Mouse (Mus musculus) intestine, embryonic 15.5 days (tissue): ENCODE measurements around the gene Cers5. TPM values are rescaled to one million over a fixed set of nuclear protein-coding genes. Genes with fewer than 3 reads are reported as not detected.
A peak's percentile ranks its signal among the peaks of the same experiment; 100 is the strongest.

Experiments used
- ATAC-seq: fragments of 200-750 bp; cut with Nextera tagmentation; 2 replicates; pipeline ENCODE4 v1.8.0; 2017; ENCODE audit warnings: moderate TSS enrichment, moderate library complexity
- H3K27ac ChIP-seq: fragments of 300-500 bp; sonication (generic); 2 replicates; pipeline ENCODE4 v1.5.1; 2015; ENCODE audit warnings: mild to moderate bottlenecking, inconsistent platforms
- H3K27me3 ChIP-seq: fragments of 300-500 bp; sonication (generic); replicated peaks from 2 replicates; pipeline ENCODE4 v1.6.1; 2015; ENCODE audit warnings: inconsistent platforms
- H3K36me3 ChIP-seq: fragments of 300-500 bp; sonication (generic); 2 replicates; pipeline ENCODE4 v1.6.1; 2015; ENCODE audit warnings: inconsistent platforms
- H3K4me1 ChIP-seq: fragments of 300-500 bp; sonication (generic); replicated peaks from 2 replicates; pipeline ENCODE4 v1.6.1; 2015; ENCODE audit warnings: inconsistent platforms
- H3K4me2 ChIP-seq: fragments of 300-500 bp; sonication (generic); replicated peaks from 2 replicates; pipeline ENCODE4 v1.6.1; 2015; ENCODE audit warnings: mild to moderate bottlenecking, inconsistent platforms
- H3K4me3 ChIP-seq: fragments of 300-500 bp; sonication (generic); replicated peaks from 2 replicates; pipeline ENCODE4 v1.5.1; 2015; ENCODE audit warnings: inconsistent platforms
- H3K9ac ChIP-seq: fragments of 300-500 bp; sonication (generic); 2 replicates; pipeline ENCODE4 v1.6.1; 2015; ENCODE audit warnings: inconsistent platforms
- H3K9me3 ChIP-seq: fragments of 300-500 bp; sonication (generic); 2 replicates; pipeline ENCODE4 v1.6.1; 2016; ENCODE audit warnings: inconsistent platforms
- WGBS: fragments of 180-500 bp; shearing (Covaris S2); methylation state at CpG from one replicate; pipeline ENCODE4 v1.1.7; 2015; 5-methylcytosine and 5-hydroxymethylcytosine counted together
- polyA plus RNA-seq: library from polyadenylated mRNA; unstranded; fragments of >200 nt; fragmentation: Nextera tagmentation; extraction: Ambion mirVana; gene quantifications from 2 replicates; pipeline ENCODE4 v1.2.1, GENCODE M21; 2015

Cers5 gene
- polyA plus RNA-seq, 1 experiment from 2014 or later: 49.5 TPM

DNA sequence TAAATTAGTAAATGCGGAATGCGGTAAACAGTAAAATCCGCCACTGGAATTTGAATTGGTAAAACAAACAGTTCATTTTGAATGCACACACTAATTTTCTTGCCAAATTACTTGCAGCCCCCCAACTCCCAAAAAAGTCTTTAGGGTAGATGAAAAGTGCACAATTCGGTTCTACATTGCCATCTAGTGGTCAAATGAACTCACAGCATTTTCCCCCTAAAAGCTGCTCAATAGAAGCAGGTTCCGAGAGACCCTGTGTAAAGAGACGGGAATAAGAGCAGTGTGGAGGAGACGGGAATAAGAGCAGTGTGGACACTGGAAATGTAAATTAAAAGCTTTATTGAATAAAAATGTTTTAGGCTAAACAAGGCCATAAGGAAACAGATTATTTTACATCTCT lies 5.5 kb upstream of the Cers5 start:
- Histone ChIP-seq H3K27me3 (no peaks in the 10 kb centered on the region), H3K4me2 (no peak overlapping the region), H3K27ac (no peak overlapping the region), H3K9ac (no peak overlapping the region), H3K4me3 (no peak overlapping the region), H3K4me1 (0 out of 2 replicates have a peak, but pooled peaks cover under 1% of the 10 kb centered on the region), H3K36me3 (peaks cover 28% of the 10 kb centered on the region), H3K9me3 (no peaks in the 10 kb centered on the region)
- no peak for ATAC-seq
- WGBS: 35% methylated on average over 7 of the region's 7 CpGs

DNA sequence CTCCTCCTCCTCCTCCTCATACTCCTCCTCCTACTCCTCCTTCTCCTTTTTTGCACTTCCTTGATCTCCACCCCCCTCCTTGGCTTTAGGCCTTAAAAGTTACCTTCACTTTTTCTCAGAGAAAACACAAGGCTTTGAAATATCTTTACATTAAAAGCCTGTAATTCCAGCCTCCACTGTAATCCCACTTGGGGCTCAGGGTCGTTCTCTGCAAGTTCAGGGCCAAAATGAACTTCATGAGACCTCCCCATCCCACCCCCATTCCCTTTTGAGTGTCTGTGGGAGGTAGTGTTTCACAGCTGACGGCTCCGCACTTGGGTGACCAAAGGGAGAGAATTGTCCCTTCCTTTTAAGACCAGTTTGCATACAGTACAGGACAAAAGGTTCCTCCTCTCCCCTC lies 240 bp upstream of the Cers5 start:
- Histone ChIP-seq H3K27me3 (no peaks in the 10 kb centered on the region), H3K36me3 (no peaks in the 10 kb centered on the region; the same call in 1 of the 2 replicates), H3K9ac (no peak overlapping the region), H3K4me1 (0 out of 2 replicates have a peak, but pooled peaks cover 5% of the 10 kb centered on the region), H3K4me3 (no peak overlapping the region), H3K9me3 (no peaks in the 10 kb centered on the region), H3K27ac (peak overlapping the region; percentile 62), H3K4me2 (peak overlapping the region; percentile 86)
- WGBS: 32% methylated on average over 3 of the region's 3 CpGs
- ATAC-seq: no peak

DNA sequence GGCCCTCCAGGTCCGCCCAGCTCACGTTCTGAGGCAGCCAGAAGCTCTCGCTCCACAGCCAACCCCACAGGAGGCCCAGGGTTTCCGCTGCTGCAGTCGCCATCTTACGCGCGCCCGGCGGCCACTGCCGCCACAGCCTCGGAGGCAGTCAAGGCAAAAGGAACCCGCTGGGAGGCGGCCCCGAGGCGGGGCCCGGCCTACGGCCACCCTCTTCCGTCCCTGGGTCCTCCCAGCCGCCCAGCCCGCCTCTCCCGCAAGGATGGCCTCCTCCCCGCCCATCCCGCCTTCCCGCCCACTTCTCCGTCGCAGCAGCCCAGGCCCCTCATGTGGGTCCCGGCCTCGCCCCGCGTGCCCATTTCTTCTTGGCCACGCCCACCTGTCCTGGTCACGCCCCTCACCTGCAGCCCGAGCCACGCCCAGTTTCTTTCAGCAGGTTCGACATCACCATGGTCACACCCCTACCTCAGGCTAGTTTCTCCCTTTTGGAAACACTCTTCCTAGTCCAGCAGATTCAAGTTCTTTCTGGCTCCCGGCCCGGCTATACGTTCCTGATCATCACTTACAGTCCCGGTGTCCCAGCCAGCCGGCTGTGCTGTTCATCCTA lies 306 bp downstream of the Cers5 start:
- peak overlapping the region; percentile 87 for H3K9ac ChIP-seq
- H3K36me3 ChIP-seq: no peaks in the 10 kb centered on the region
- no peaks in the 10 kb centered on the region for H3K27me3 ChIP-seq
- under 1% methylated on average over 40 of the region's 41 CpGs for WGBS
- no peaks in the 10 kb centered on the region for H3K9me3 ChIP-seq
- peak overlapping the region; percentile 86 for H3K4me2 ChIP-seq
- H3K4me1 ChIP-seq: 0 out of 2 replicates have a peak, but pooled peaks cover 5% of the 10 kb centered on the region
- peak overlapping the region; percentile 95 for H3K27ac ChIP-seq
- ATAC-seq: peak; percentile 98
- H3K4me3 ChIP-seq: peak overlapping the region; percentile 89

DNA sequence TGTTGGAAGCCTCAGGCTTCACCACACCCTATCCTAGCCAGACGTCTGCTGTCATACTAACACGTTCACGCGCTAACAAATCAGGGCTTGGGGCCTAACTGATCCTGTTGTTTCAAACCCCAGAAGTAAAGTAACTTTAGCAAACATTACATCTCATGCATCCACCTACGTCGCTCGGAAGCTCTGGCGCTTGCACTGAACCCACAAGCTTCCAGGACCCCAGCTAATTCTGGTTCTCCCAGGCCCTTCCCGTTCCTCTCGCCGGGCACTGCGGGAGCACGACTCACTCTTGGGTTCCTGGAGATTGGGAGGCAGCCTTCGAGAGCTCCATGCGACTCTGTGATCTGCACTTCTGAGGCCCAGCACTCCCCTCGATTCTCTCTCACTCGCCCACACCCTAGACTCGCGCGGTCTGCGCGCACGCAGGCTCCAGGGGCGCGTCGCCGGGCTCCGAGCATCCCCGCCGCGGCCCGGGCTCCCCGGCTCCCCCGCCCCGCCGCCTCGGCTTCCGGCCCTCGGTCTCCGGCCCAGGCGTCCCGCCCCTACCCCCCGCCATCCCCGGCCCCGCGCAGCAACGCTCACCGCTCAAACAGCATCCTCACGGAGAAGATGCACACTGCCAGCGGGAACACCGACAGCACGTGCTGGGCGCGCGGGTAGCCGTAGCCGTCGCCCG lies 946 bp downstream of the Cers5 start:
- H3K9ac ChIP-seq: peak overlapping the region; percentile 87
- no peaks in the 10 kb centered on the region for H3K27me3 ChIP-seq
- peak overlapping the region; percentile 89 for H3K4me3 ChIP-seq
- under 1% methylated on average over 59 of the region's 59 CpGs for whole genome bisulfite sequencing
- peak overlapping the region; percentile 86 for H3K4me2 ChIP-seq
- H3K36me3 ChIP-seq: no peaks in the 10 kb centered on the region
- peak overlapping the region; percentile 95 for H3K27ac ChIP-seq
- H3K9me3 ChIP-seq: no peaks in the 10 kb centered on the region
- H3K4me1 ChIP-seq: 0 out of 2 replicates have a peak, but pooled peaks cover 5% of the 10 kb centered on the region
- ATAC-seq: peak; percentile 73

DNA sequence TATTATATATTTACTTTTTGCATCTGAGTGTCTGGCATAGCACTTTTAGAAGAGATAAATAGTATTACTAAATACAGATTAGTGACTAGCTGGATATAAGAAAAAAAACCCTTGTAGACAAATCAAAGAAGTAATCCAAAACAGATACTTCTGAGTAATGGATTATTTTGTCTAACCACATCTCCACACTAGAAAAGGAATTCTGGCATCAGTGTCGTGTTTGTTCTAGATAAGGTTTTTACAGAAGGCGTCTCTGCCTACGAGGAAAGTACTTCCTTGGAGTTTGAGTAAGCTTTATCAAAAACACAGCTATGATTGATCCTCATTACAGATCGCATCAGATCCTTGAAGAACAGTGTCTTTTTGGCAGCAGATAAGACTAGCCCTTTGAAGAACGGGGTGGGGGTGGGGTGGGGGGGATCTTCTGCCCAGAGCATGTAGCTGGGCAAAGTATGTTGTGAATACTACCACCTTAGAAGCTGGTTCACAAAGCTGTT lies 1.6 kb downstream of the Cers5 start:
- ATAC-seq: no peak
- peak overlapping the region; percentile 86 for H3K4me2 ChIP-seq
- H3K27me3 ChIP-seq: no peaks in the 10 kb centered on the region
- peak overlapping the region; percentile 89 for H3K4me3 ChIP-seq
- 0 out of 2 replicates have a peak overlapping the region, but pooled peaks have one; percentile 95 for H3K27ac ChIP-seq
- 0 out of 2 replicates have a peak, but pooled peaks cover 5% of the 10 kb centered on the region for H3K4me1 ChIP-seq
- H3K9me3 ChIP-seq: no peaks in the 10 kb centered on the region
- peak overlapping the region; percentile 87 for H3K9ac ChIP-seq
- no peaks in the 10 kb centered on the region for H3K36me3 ChIP-seq
- 10% methylated on average over 5 of the region's 5 CpGs for WGBS

DNA sequence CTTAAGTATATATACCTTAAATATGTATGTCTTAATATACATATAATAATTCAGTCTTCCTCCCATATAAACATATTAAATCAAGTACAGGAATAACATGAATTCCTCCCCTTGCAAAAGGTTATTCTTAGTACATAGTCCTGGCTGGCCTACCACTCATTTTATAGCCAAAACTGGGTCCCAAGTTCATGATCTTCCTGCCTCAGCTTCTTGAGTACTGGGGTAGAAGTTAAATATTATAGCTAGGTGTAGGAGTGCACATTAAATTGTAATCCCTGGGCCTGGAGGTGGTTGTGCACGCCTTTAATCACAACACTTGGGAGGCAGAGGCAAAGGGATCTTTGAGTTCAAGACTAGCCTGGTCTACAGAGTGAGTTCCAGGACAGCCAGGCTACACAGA lies 3.9 kb downstream of the Cers5 start:
- Histone ChIP-seq H3K9ac (no peak overlapping the region), H3K27me3 (no peaks in the 10 kb centered on the region), H3K4me2 (no peak overlapping the region), H3K27ac (no peak overlapping the region), H3K4me1 (0 out of 2 replicates have a peak, but pooled peaks cover 5% of the 10 kb centered on the region), H3K9me3 (no peaks in the 10 kb centered on the region), H3K36me3 (0 out of 2 replicates have a peak, but pooled peaks cover 3% of the 10 kb centered on the region), H3K4me3 (no peak overlapping the region)
- 84% methylated on average over 1 of the region's 1 CpGs for WGBS
- no peak for ATAC-seq

DNA sequence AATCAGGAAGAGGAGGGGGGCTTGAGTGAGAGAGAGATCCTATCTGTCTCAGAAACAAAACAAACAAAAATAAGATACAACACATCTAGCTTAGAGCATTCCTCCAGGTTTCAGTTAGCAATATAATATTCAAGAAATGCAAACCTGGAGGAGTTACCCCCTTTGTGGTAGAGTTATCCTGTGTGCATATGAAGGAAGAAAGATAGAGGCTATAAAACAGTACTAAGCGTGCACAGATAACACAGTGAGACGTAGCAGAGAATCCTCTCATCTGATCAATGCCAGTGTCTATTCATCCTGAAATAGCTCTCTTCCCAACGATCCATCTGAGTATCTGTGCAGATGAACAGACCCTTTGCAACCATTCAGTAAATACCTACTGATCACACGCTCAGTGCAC lies 5.2 kb downstream of the Cers5 start:
- ATAC-seq: no peak
- Histone ChIP-seq H3K4me1 (0 out of 2 replicates have a peak, but pooled peaks cover 2% of the 10 kb centered on the region), H3K9me3 (no peaks in the 10 kb centered on the region), H3K4me3 (no peak overlapping the region), H3K4me2 (no peak overlapping the region), H3K36me3 (0 out of 2 replicates have a peak, but pooled peaks cover 3% of the 10 kb centered on the region), H3K9ac (no peak overlapping the region), H3K27me3 (no peaks in the 10 kb centered on the region), H3K27ac (no peak overlapping the region)
- WGBS: 75% methylated on average over 4 of the region's 4 CpGs

DNA sequence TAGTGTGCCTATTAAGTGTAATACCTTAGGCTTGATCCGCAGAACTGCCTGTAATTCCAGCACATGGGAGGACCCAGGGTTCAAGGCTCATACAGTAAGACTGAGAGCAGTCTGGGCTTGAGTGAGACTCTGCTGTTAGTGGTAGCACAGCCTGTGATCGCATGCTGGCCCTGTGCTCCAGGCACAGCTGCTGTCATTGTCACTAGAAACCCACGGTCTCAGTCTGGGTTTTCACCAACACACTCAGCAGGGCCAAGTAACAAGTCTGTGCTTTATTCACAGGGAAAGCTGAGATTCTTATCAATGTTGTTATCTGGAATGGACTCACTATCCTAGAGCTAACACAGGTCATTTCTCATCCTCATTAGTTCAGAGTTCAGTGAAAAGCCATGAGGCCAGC lies 18.5 kb downstream of the Cers5 start:
- 81% methylated on average over 3 of the region's 3 CpGs for WGBS

DNA sequence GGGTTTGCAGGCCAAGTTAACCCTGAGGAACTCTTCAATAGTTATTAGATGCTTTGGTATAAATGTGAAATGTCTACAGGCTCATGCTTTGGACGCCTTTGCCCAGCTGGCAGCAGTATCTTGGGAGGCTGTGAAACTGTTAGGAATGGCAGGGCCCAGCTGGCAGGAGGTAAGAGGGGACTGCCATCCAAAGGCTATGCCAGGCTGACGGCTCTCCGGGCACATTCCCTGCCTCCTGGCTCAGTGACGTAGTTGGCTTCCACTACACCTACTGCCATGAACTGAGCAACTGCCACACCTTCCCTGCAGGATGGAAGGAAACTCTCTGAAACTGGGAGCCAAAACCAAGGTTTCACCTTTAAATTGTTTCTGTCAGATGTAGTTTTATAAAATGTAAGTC lies 32.5 kb downstream of the Cers5 start:
- no peak overlapping the region for H3K4me2 ChIP-seq
- 94% methylated on average over 4 of the region's 4 CpGs for WGBS

More for the DNA sequence above, 18.5 kb downstream of the Cers5 start:
- Histone ChIP-seq H3K36me3 (no peaks in the 10 kb centered on the region), H3K9ac (no peak overlapping the region), H3K9me3 (no peaks in the 10 kb centered on the region), H3K4me3 (no peak overlapping the region), H3K27ac (no peak overlapping the region), H3K4me1 (0 out of 2 replicates have a peak, but pooled peaks cover 5% of the 10 kb centered on the region), H3K27me3 (no peaks in the 10 kb centered on the region), H3K4me2 (no peak overlapping the region)
- no peak for ATAC-seq

DNA sequence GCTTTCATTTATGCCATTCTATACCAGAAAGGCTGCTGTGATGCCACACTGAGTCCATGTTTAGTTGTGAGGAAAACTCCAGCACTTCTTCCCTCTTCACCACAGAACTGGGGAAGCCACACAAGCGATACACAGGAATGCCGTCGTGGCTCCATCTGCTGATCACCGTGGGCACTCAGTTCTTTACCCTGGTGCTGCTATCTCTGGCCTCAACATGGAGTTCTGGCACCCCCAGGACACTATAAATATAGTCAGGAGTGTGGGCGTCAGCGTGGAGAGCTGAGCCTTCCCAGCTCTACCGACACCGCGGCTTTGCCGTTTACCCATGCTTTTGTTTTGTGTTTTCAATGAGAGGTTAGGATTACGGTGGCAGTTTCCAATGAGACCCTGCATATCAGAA lies 36.0 kb downstream of the Cers5 start:
- H3K27ac ChIP-seq: no peak overlapping the region
- no peaks in the 10 kb centered on the region for H3K27me3 ChIP-seq
- no peak overlapping the region for H3K4me2 ChIP-seq
- no peak for ATAC-seq
- H3K4me1 ChIP-seq: no peaks in the 10 kb centered on the region
- H3K9ac ChIP-seq: no peak overlapping the region
- WGBS: 87% methylated on average over 11 of the region's 11 CpGs
- H3K36me3 ChIP-seq: peaks cover 27% of the 10 kb centered on the region
- H3K4me3 ChIP-seq: no peak overlapping the region
- no peaks in the 10 kb centered on the region for H3K9me3 ChIP-seq

More for the DNA sequence above, 32.5 kb downstream of the Cers5 start:
- no peak for ATAC-seq
- no peak overlapping the region for H3K9ac ChIP-seq
- H3K9me3 ChIP-seq: no peaks in the 10 kb centered on the region
- H3K4me1 ChIP-seq: no peaks in the 10 kb centered on the region
- peaks cover 31% of the 10 kb centered on the region for H3K36me3 ChIP-seq
- no peaks in the 10 kb centered on the region for H3K27me3 ChIP-seq
- H3K4me3 ChIP-seq: no peak overlapping the region
- H3K27ac ChIP-seq: no peak overlapping the region

DNA sequence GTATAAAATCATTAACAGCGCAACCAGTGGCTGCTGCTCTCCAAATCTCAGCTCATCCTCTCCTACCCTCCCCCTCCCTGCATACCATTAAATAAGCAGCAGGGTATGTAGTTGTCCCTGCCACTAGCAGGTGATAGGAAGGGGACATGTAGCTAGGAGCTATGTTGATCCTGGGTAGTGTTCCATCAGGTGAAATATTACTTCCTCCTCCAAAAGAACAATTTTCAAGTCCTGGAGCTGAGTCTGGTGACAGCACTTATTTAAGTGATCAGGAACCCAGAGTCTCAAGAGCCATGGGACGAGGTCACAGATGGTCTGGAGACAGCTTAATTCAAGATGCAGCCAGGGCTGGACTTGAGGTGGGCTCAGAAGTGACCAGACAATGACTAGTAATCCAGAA lies 37.1 kb downstream of the Cers5 start:
- no peak overlapping the region for H3K4me3 ChIP-seq
- H3K27me3 ChIP-seq: no peaks in the 10 kb centered on the region
- no peaks in the 10 kb centered on the region for H3K4me1 ChIP-seq
- no peak for ATAC-seq
- H3K27ac ChIP-seq: no peak overlapping the region
- peaks cover 27% of the 10 kb centered on the region; the same call in 1 of the 2 replicates for H3K36me3 ChIP-seq
- no peak overlapping the region for H3K4me2 ChIP-seq
- H3K9me3 ChIP-seq: no peaks in the 10 kb centered on the region
- 90% methylated on average over 2 of the region's 2 CpGs for WGBS
- H3K9ac ChIP-seq: no peak overlapping the region

DNA sequence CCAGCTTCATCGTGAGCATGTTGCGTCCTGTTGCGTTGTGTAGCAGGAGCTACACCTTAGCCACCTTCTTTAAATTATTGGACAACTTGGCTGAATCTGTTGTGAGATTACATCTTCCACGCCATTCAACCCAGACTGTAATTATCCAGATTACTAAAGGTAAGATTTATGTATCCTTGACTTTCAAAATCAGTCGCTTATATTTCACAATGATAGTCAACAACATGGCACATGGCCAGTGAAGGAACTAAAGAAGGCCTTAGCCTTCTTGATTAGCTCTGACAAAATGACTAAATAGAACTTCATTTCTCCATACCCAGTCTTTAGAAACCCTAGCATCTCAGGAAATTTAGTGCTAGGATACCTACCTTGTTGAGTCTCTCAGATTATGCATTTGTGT lies 39.5 kb downstream of the Cers5 start:
- Histone ChIP-seq H3K4me3 (no peak overlapping the region), H3K36me3 (peaks cover 29% of the 10 kb centered on the region), H3K27ac (no peak overlapping the region), H3K4me2 (no peak overlapping the region), H3K27me3 (no peaks in the 10 kb centered on the region), H3K9me3 (no peaks in the 10 kb centered on the region), H3K4me1 (no peaks in the 10 kb centered on the region), H3K9ac (no peak overlapping the region)
- WGBS: 94% methylated on average over 5 of the region's 5 CpGs
- ATAC-seq: no peak
